Mouse (Mus musculus) ES-Bruce4 (cell line): Measurements from ENCODE around the gene Cap1.

Experiments
- CTCF ChIP-seq: IDR thresholded peaks from one replicate; pipeline ENCODE4 v1.8.1; 2011; ENCODE audit warnings: low read depth, low read length
- EP300 ChIP-seq: IDR thresholded peaks from 2 replicates; pipeline ENCODE4 v1.6.1; 2011; ENCODE audit warnings: low read depth, low read length; ENCODE audit not compliant: insufficient read depth
- POLR2A ChIP-seq: IDR thresholded peaks from one replicate; pipeline ENCODE4 v1.8.1; 2011; ENCODE audit warnings: low read length; ENCODE audit not compliant: insufficient read depth

- TF ChIP-seq CTCF (no peak), POLR2A (no peak), EP300 (no peak)
Observed at GRCm38 (mm10) chr4:122873003-122873402, 12.9 kb downstream of the Cap1 start.
